Mouse (Mus musculus) cerebellum, adult 2 months (tissue): Measurements from ENCODE around the gene Zfp821. TPM values are rescaled to one million over a fixed set of nuclear protein-coding genes. Genes with fewer than 3 reads are reported as not detected.

Experiments
- DNase-seq, 2 experiments: peaks; one replicate each; pipeline ENCODE4 v3.0.0; 2021
- H3K27ac ChIP-seq: fragments of 200-500 bp; 2 replicates; pipeline ENCODE4 v1.5.1; 2012; ENCODE audit warnings: low read length, control low read depth, inconsistent platforms; ENCODE audit not compliant: insufficient read depth
- H3K27me3 ChIP-seq: fragments of 200-500 bp; 2 replicates; pipeline ENCODE4 v1.6.1; 2012; ENCODE audit warnings: inconsistent platforms, mild to moderate bottlenecking, low read length, moderate library complexity; ENCODE audit not compliant: control insufficient read depth, insufficient read depth
- H3K4me1 ChIP-seq: fragments of 200-500 bp; 2 replicates; pipeline ENCODE4 v1.6.1; 2011; ENCODE audit warnings: low read length; ENCODE audit not compliant: control insufficient read depth, insufficient read depth
- H3K4me3 ChIP-seq: fragments of 200-500 bp; replicated peaks from 2 replicates; pipeline ENCODE3; 2011; ENCODE audit warnings: mild to moderate bottlenecking, low read depth, low read length, control low read depth; ENCODE audit not compliant: insufficient read depth
- CTCF ChIP-seq: fragments of 200-500 bp; IDR thresholded peaks from 2 replicates; pipeline ENCODE4 v1.5.1; 2011; ENCODE audit warnings: low read depth, mild to moderate bottlenecking, control low read depth, low read length, moderate library complexity, borderline replicate concordance; ENCODE audit not compliant: insufficient read depth
- POLR2A ChIP-seq: fragments of 200-500 bp; IDR thresholded peaks from 2 replicates; pipeline ENCODE4 v1.6.1; 2011; ENCODE audit warnings: low read length, control low read depth, borderline replicate concordance; ENCODE audit not compliant: insufficient read depth
- WGBS: fragments of 180-500 bp; shearing (Covaris S2); methylation state at CpG from one replicate; pipeline ENCODE4 v1.1.7; 2018; 5-methylcytosine and 5-hydroxymethylcytosine counted together
- polyA plus RNA-seq: library from polyadenylated mRNA; depleted of rRNA; stranded (reverse); fragments of >200 nt; gene quantifications from 2 replicates; pipeline ENCODE4 v1.2.3, GENCODE M21; 2012; rRNA removed

Gene Zfp821
- 30.9 and 32.0 TPM in 2 replicates for polyA plus RNA-seq

- TF ChIP-seq CTCF: no peak
- TF ChIP-seq POLR2A: peak; percentile 78; the same call in 1 of the 2 replicates
- H3K27ac ChIP-seq: peak within 1 kb of the TSS; percentile 74
- H3K4me3 ChIP-seq: peak within 1 kb of the TSS; percentile 93
- no peaks in the 10 kb centered on the region; the same call in 1 of the 2 replicates for H3K4me1 ChIP-seq
- DNase-seq: peak; percentile 96 to 97
- WGBS: under 1% methylated on average over 98 of the region's 100 CpGs
- no peaks in the 10 kb centered on the region for H3K27me3 ChIP-seq
These were observed at the start of gene Zfp821 for GRCm38 (mm10) chr8:109705320-109706075. Gene Zfp821 (plus strand): TSS chr8:109705546.

- DNase-seq: no peak
These were observed 48.5 kb upstream of the Zfp821 start for GRCm38 (mm10) chr8:109656860-109657259.

GRCm38 (mm10) chr8:109662328-109662727 is 43.0 kb upstream of the Zfp821 start:
- no peak for DNase-seq
- TF ChIP-seq CTCF: no peak
- no peak for TF ChIP-seq POLR2A
- H3K4me1 ChIP-seq: no peaks in the 10 kb centered on the region
- H3K27me3 ChIP-seq: no peaks in the 10 kb centered on the region
- H3K4me3 ChIP-seq: no peak overlapping the region
- H3K27ac ChIP-seq: no peak overlapping the region
- 87% methylated on average over 3 of the region's 3 CpGs for WGBS

More at GRCm38 (mm10) chr8:109656860-109657259, 48.5 kb upstream of the Zfp821 start:
- H3K27me3 ChIP-seq: no peaks in the 10 kb centered on the region
- TF ChIP-seq CTCF: no peak
- TF ChIP-seq POLR2A: no peak
- 86% methylated on average over 3 of the region's 3 CpGs for WGBS
- H3K4me3 ChIP-seq: no peak overlapping the region
- H3K27ac ChIP-seq: no peak overlapping the region
- H3K4me1 ChIP-seq: no peaks in the 10 kb centered on the region

- no peak for DNase-seq
- no peaks in the 10 kb centered on the region for H3K27me3 ChIP-seq
- H3K27ac ChIP-seq: no peak overlapping the region
- 74% methylated on average over 5 of the region's 5 CpGs for WGBS
- no peak for TF ChIP-seq CTCF
- TF ChIP-seq POLR2A: no peak
- H3K4me3 ChIP-seq: no peak overlapping the region
- H3K4me1 ChIP-seq: no peaks in the 10 kb centered on the region
These were observed 38.7 kb upstream of the Zfp821 start for GRCm38 (mm10) chr8:109666616-109667015.

GRCm38 (mm10) chr8:109672656-109673055 is 32.7 kb upstream of the Zfp821 start:
- no peak for TF ChIP-seq POLR2A
- no peak for TF ChIP-seq CTCF
- WGBS: 92% methylated on average over 5 of the region's 5 CpGs
- Histone ChIP-seq H3K4me1 (no peaks in the 10 kb centered on the region), H3K27me3 (no peaks in the 10 kb centered on the region), H3K4me3 (no peak overlapping the region), H3K27ac (no peak overlapping the region)
- DNase-seq: no peak

GRCm38 (mm10) chr8:109673596-109673995 is 31.8 kb upstream of the Zfp821 start:
- no peak for TF ChIP-seq POLR2A
- TF ChIP-seq CTCF: no peak
- WGBS: 77% methylated on average over 2 of the region's 2 CpGs
- H3K4me3 ChIP-seq: no peak overlapping the region
- no peak for DNase-seq
- H3K4me1 ChIP-seq: no peaks in the 10 kb centered on the region
- no peak overlapping the region for H3K27ac ChIP-seq
- no peaks in the 10 kb centered on the region for H3K27me3 ChIP-seq

GRCm38 (mm10) chr8:109675896-109676643 is 29.3 kb upstream of the Zfp821 start:
- no peak overlapping the region for H3K27ac ChIP-seq
- no peaks in the 10 kb centered on the region for H3K4me1 ChIP-seq
- 94% methylated on average over 9 of the region's 9 CpGs for WGBS
- no peak for DNase-seq
- TF ChIP-seq CTCF (no peak), POLR2A (no peak)
- H3K4me3 ChIP-seq: no peak overlapping the region
- no peaks in the 10 kb centered on the region for H3K27me3 ChIP-seq
